Mouse (Mus musculus): ENCODE data around the gene Nlrc3. TPM values are rescaled to one million over a fixed set of nuclear protein-coding genes. Genes with fewer than 3 reads are reported as not detected.

Nlrc3 gene
- polyA plus RNA-seq, 1 experiment from 2014 or later: 0.27 TPM

- H3K4me2 ChIP-seq (replicated peaks; ENCODE audit: low read depth): no peak overlapping the region
- TF ChIP-seq EP300 (optimal IDR thresholded peaks at IDR 0.05): no peak
- no peak for TF ChIP-seq CTCF (IDR thresholded peaks at IDR 0.05; ENCODE audit: low read depth)
- no peaks in the 10 kb centered on the region for H3K36me3 ChIP-seq (ENCODE audit: control insufficient read depth, insufficient read depth, low read length)
- H3K9me3 ChIP-seq (ENCODE audit: control insufficient read depth, low read length): no peaks in the 10 kb centered on the region
- H3K4me3 ChIP-seq (ENCODE audit: low read depth, low read length): no peak overlapping the region
- H3K27me3 ChIP-seq (ENCODE audit: control insufficient read depth, insufficient read depth, low read length): no peaks in the 10 kb centered on the region
- no peak for ATAC-seq (ENCODE audit: low FRiP score, low TSS enrichment)
- DNase-seq (ENCODE audit: low spot score): no peak
- H3K27ac ChIP-seq (replicated peaks): no peak overlapping the region
- 65% methylated on average over 4 of the region's 4 CpGs for WGBS
- H3K4me1 ChIP-seq (replicated peaks; ENCODE audit: control insufficient read depth, insufficient read depth): no peaks in the 10 kb centered on the region
- H3K9ac ChIP-seq (ENCODE audit: low read length): no peak overlapping the region
These were observed 36.6 kb upstream of the Nlrc3 start for GRCm38 (mm10) chr16:4012882-4013570.

DNA sequence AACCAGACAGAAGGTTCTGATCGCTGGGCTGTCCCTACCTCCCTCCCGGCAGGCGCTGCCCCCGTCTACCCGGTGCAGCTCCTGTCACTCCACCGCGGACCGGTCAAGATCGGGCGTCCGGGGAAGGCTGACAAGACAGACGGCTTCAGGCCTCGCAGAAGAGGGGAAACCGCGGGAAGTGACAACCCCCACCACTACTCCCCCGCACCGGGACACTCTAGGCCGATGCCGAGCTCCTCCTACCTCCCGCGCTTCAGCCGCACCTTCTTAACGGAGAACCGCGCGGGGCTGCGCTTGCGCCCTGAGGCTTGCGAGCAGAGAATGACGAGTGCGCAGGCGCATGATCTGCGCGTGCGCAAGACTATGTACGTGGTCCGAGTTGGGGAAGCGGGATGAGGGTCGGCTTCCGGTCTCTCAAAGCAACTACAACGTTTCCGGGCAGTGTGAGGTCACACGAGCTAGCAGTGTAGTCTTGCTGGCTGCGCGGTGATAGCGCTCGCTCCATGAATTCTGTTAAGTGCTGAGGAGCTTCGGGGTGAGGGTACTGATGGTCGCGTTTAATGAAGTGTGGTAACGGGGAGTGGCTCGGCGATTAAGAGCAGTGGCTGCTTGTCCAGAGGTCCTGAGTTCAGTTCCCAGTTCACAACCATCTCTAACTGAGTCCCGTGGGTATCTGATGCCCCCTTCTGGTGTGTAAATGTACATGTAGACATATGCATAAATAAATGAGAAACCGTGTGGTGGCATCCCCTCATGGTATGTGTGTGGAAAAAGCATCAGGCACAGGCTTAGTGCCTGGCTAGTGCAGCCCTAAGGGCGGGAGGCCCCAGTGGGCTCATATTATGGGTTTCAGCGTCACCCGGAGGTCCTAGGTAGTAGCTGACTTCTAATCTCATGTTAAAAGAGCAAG, 27.3 kb upstream of the Nlrc3 start, which contains the start of gene Slx4:
Gene Slx4, minus strand, starts transcription at position 282 of the 910 bp plus-strand sequence.
- H3K4me3 ChIP-seq (ENCODE audit: low read depth, low read length): peak within 1 kb of the TSS; percentile 87
- peak; percentile 99 for ATAC-seq (ENCODE audit: low FRiP score, low TSS enrichment)
- peak; percentile 94 for DNase-seq (ENCODE audit: low spot score)
- peak within 1 kb of the TSS; percentile 81 for H3K27ac ChIP-seq (replicated peaks)
- WGBS: 2% methylated on average over 58 of the region's 58 CpGs
- no peaks in the 10 kb centered on the region for H3K27me3 ChIP-seq (ENCODE audit: control insufficient read depth, insufficient read depth, low read length)
- H3K4me2 ChIP-seq (replicated peaks; ENCODE audit: low read depth): peak within 1 kb of the TSS; percentile 87
- H3K9me3 ChIP-seq (ENCODE audit: control insufficient read depth, low read length): no peaks in the 10 kb centered on the region
- peaks cover 10% of the 10 kb centered on the region; the same call in 1 of the 2 replicates for H3K36me3 ChIP-seq (ENCODE audit: control insufficient read depth, insufficient read depth, low read length)
- TF ChIP-seq EP300 (optimal IDR thresholded peaks at IDR 0.05): no peak
- TF ChIP-seq CTCF (IDR thresholded peaks at IDR 0.05; ENCODE audit: low read depth): peak; percentile 69
- no peaks in the 10 kb centered on the region for H3K4me1 ChIP-seq (replicated peaks; ENCODE audit: control insufficient read depth, insufficient read depth)
- H3K9ac ChIP-seq (ENCODE audit: low read length): peak within 1 kb of the TSS; percentile 77

GRCm38 (mm10) chr16:3988410-3988809, 12.0 kb upstream of the Nlrc3 start:
- Histone ChIP-seq H3K36me3 (ENCODE audit: control insufficient read depth, insufficient read depth, low read length) (peaks cover 38% of the 10 kb centered on the region), H3K4me3 (ENCODE audit: low read depth, low read length) (no peak overlapping the region), H3K9ac (ENCODE audit: low read length) (no peak overlapping the region), H3K27me3 (ENCODE audit: control insufficient read depth, insufficient read depth, low read length) (no peaks in the 10 kb centered on the region), H3K9me3 (ENCODE audit: control insufficient read depth, low read length) (no peaks in the 10 kb centered on the region), H3K4me1 (replicated peaks; ENCODE audit: control insufficient read depth, insufficient read depth) (no peaks in the 10 kb centered on the region), H3K27ac (replicated peaks) (no peak overlapping the region), H3K4me2 (replicated peaks; ENCODE audit: low read depth) (no peak overlapping the region)
- TF ChIP-seq CTCF (IDR thresholded peaks at IDR 0.05; ENCODE audit: low read depth) (no peak), EP300 (optimal IDR thresholded peaks at IDR 0.05) (no peak)
- ATAC-seq (ENCODE audit: low FRiP score, low TSS enrichment) (no peak), DNase-seq (ENCODE audit: low spot score) (no peak)
- 92% methylated on average over 4 of the region's 4 CpGs for WGBS

- H3K27ac ChIP-seq (replicated peaks): no peak overlapping the region
- no peak overlapping the region for H3K4me2 ChIP-seq (replicated peaks; ENCODE audit: low read depth)
- H3K9ac ChIP-seq (ENCODE audit: low read length): no peak overlapping the region
- H3K9me3 ChIP-seq (ENCODE audit: control insufficient read depth, low read length): no peaks in the 10 kb centered on the region
- H3K4me1 ChIP-seq (replicated peaks; ENCODE audit: control insufficient read depth, insufficient read depth): no peaks in the 10 kb centered on the region
- H3K36me3 ChIP-seq (ENCODE audit: control insufficient read depth, insufficient read depth, low read length): peaks cover 32% of the 10 kb centered on the region
- no peaks in the 10 kb centered on the region for H3K27me3 ChIP-seq (ENCODE audit: control insufficient read depth, insufficient read depth, low read length)
- no peak overlapping the region for H3K4me3 ChIP-seq (ENCODE audit: low read depth, low read length)
- 77% methylated on average over 7 of the region's 7 CpGs for WGBS
- no peak for TF ChIP-seq EP300 (optimal IDR thresholded peaks at IDR 0.05)
- no peak for TF ChIP-seq CTCF (IDR thresholded peaks at IDR 0.05; ENCODE audit: low read depth)
- ATAC-seq (ENCODE audit: low FRiP score, low TSS enrichment) (no peak), DNase-seq (ENCODE audit: low spot score) (no peak)
These were observed 6.8 kb upstream of the Nlrc3 start for GRCm38 (mm10) chr16:3983146-3983700.

GRCm38 (mm10) chr16:3982173-3982572, 5.7 kb upstream of the Nlrc3 start:
- peaks cover 31% of the 10 kb centered on the region for H3K36me3 ChIP-seq (ENCODE audit: control insufficient read depth, insufficient read depth, low read length)
- WGBS: 88% methylated on average over 4 of the region's 4 CpGs
- TF ChIP-seq CTCF (IDR thresholded peaks at IDR 0.05; ENCODE audit: low read depth): no peak
- no peak for TF ChIP-seq EP300 (optimal IDR thresholded peaks at IDR 0.05)

More at GRCm38 (mm10) chr16:3982173-3982572, 5.7 kb upstream of the Nlrc3 start:
- Histone ChIP-seq H3K4me1 (replicated peaks; ENCODE audit: control insufficient read depth, insufficient read depth) (no peaks in the 10 kb centered on the region), H3K9me3 (ENCODE audit: control insufficient read depth, low read length) (no peaks in the 10 kb centered on the region), H3K4me2 (replicated peaks; ENCODE audit: low read depth) (no peak overlapping the region), H3K27me3 (ENCODE audit: control insufficient read depth, insufficient read depth, low read length) (no peaks in the 10 kb centered on the region), H3K27ac (replicated peaks) (no peak overlapping the region), H3K9ac (ENCODE audit: low read length) (no peak overlapping the region), H3K4me3 (ENCODE audit: low read depth, low read length) (no peak overlapping the region)
- DNase-seq (ENCODE audit: low spot score) (no peak), ATAC-seq (ENCODE audit: low FRiP score, low TSS enrichment) (no peak)

Measured in stomach, postnatal 0 days (tissue).